Mouse (Mus musculus) urinary bladder, postnatal 14 days (tissue): Measurements from ENCODE around the gene Zfp526.

Experiments
- DNase-seq: peaks from one replicate; pipeline ENCODE4 v3.0.0; 2021; ENCODE audit warnings: low spot score

Zfp526 gene

DNA sequence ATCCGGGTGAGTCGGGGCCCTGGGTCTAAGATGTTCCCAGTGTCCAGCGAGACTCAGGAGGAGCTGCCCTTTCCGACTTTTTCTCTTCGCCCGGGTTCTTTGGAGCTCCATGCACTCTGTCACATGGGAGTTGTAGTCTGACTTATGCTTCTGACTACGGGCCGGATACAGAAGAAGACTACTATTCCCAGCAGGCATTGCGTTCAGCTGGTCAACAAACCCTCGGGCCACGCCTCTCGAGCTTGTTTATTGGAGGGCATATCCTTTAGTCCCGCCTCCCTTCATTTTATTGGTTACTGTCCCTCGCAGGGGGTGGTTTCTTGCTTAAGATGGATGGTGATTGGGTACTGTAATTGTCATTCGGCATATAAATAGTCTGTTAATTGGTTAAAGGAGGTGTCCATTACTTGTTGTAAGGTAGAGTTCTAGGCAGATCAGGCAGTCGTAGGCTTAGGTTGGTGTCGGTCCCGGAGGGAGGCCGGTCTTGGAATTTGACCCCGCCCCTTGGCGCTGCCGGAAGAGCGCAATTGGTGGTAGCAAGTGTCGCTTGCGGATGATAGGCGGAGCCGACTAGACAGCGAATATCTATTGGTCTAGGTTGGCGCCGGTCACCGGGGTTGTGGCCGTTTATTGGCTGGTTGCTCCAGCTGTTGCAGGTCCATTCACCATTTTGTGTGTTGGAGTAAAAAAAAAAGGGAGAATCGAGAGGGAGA is 46.7 kb downstream of the Zfp526 start:
- DNase-seq = peak; percentile 99

DNA sequence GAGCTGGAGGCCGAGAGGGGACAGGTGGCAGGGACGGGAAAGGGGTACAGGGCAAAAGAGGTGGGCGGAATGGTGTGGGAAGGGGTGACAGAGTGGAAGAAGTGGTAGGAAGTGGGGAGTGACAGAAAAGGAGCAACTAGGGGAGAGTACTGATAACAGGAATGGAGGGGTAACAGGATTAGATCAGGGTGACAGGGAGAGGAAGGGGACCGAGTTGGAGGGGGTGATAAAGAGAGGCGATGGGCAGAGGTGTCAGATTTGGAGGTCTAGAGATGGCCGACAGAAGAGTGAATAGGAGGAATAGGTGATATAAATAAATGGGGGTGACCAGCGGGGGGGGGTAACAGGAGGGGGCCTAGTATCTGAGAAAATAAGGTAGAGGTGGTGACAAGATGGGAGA is 47.4 kb downstream of the Zfp526 start:
- no peak for DNase-seq

DNA sequence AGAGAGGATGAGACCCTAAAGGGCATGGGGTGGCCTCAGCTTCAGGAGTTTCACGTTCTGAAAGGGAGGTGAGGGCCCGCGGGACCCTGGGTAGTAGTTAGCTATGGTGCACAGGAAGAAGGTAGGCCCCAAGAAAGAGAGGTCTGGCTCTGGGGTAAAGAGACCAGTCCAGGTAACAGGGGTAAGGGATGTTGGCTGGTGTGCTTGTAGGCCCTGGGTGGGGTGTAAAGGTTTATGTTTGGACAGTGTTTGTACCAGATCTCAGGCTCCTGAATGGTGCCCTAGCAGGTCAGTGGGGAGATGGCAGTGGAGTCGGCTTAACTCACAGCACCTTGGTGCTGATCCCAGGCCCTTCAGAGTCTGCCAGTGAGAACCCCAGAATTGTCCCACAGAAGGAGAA is 47.8 kb downstream of the Zfp526 start:
- DNase-seq = no peak

DNA sequence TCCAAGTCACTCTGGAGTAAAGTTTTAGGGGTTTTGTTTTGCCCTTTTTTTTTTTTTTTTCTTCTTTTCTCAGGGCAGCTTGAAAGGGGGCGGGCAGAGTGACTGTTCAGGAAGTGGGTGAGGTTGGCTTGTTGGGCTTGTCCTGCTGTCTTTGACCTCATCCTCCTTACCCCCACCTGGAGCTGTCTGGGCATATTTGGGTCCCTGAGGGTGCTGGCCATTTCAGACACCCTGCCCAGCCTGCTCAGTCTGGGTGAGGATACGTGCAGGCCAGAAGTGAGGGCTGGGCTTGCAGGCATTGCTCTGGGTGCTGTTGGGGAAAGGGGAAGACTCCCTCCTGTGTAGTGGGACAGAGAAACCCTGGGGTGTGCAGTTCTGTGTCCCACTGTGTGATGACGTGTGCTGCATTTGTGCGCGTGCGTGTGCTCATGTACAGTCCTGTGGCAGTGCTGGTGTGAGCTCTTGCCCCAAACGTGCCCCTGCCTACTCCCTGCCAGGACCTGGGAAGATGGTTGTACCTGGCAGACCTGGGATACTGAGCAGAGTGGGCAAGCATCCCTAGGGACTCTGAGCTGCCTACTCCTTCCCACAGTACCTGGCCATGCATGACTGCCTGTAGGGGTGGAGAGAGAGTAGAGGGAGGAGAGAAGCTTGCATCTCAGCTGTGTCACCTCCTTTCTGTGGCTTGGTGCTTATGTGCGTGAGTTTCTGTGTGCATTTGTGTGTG is 48.5 kb downstream of the Zfp526 start:
- DNase-seq = peak; percentile 37

DNA sequence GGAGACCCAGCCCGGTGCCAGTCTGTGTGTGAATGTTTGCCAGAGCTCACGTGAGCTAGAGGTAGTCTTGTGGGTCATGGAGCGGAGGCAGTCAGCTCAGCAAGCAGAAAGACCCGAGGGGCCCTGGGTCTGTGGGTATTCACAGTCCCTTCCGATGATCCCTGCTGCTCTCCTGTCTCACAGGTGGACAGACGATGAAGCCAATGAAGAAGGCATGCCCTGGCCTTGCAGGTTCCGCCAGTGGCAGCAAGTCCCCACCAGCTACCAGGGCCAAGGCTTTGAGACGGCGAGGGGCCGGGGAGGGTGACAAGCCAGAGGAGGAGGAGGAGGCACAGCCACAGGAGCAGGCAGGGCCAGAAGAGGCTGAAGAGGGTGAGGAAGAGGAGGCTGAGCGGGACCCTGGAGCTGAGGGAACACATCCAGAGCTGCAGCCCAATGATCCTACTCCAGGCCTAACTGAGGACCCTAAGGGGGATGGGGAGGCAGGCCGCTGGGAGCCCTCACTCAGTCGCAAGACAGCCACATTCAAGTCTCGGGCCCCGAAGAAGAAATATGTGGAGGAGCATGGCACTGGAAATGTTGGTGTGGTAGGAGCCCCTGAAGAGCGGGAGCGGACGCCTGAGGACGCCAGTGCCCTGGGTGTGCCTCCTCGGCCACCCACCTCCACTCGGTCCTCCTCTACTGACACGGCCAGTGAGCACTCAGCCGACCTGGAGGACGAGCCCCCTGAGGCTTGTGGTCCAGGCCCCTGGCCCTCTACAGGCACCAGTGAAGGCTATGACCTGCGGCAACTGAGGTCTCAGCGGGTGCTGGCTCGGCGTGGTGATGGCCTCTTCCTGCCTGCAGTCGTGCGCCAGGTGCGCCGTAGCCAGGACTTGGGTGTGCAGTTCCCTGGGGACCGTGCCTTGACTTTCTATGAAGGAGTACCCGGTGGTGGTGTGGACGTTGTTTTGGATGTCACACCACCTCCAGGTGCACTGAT is 49.7 kb downstream of the Zfp526 start:
- peak; percentile 3 for DNase-seq

DNA sequence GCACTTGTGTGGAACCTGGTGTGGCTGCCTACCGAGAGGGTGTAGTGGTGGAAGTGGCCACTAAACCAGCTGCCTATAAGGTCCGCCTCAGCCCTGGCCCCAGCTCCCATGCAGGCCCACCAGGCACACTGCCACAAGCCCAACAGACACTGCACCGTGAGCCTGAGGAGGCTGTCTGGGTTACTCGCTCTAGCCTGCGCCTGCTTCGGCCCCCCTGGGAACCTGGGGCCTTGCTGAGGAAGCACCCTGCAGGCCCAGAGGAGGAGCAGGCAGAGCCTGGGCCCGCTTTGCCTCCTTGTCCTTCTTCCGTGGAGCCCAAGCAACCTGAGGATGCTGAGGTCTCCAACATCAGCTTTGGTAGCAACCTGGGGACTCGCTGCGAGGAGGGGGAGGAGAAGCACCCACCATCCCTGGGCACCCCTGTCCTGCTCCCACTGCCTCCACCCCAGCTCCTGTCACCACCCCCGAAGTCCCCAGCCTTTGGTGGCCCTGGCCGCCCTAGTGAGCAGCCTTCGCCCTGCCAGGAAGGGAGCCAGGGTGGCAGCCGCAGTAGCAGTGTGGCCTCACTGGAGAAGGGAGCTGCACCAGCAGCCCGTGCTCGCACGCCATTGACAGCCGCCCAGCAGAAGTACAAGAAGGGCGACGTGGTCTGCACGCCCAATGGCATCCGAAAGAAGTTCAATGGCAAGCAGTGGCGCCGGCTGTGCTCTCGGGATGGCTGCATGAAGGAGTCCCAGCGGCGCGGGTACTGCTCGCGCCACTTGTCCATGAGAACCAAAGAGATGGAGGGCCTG is 50.6 kb downstream of the Zfp526 start:
- no peak for DNase-seq

DNA sequence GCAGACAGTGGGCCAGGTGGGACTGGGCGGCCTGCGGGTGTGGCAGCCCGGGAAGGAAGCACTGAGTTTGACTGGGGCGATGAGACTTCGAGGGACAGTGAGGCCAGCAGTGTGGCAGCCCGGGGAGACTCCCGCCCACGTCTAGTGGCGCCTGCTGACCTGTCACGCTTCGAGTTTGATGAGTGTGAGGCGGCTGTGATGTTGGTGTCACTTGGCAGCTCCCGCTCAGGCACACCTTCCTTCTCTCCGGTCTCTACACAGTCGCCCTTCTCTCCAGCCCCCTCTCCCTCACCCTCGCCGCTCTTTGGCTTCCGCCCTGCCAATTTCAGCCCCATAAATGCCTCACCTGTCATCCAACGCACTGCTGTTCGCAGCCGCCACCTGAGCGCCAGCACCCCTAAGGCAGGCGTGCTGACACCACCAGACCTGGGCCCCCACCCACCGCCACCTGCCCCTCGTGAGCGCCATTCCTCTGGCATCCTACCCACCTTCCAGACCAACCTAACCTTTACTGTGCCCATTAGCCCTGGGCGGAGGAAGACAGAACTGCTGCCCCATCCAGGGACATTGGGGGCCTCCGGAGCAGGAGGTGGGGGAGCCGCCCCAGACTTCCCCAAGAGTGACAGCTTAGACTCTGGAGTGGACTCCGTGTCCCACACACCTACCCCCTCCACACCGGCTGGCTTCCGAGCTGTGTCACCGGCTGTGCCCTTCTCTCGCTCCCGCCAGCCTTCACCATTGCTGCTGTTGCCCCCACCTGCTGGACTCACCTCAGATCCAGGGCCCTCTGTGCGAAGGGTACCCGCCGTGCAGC is 51.4 kb downstream of the Zfp526 start:
- no peak for DNase-seq

DNA sequence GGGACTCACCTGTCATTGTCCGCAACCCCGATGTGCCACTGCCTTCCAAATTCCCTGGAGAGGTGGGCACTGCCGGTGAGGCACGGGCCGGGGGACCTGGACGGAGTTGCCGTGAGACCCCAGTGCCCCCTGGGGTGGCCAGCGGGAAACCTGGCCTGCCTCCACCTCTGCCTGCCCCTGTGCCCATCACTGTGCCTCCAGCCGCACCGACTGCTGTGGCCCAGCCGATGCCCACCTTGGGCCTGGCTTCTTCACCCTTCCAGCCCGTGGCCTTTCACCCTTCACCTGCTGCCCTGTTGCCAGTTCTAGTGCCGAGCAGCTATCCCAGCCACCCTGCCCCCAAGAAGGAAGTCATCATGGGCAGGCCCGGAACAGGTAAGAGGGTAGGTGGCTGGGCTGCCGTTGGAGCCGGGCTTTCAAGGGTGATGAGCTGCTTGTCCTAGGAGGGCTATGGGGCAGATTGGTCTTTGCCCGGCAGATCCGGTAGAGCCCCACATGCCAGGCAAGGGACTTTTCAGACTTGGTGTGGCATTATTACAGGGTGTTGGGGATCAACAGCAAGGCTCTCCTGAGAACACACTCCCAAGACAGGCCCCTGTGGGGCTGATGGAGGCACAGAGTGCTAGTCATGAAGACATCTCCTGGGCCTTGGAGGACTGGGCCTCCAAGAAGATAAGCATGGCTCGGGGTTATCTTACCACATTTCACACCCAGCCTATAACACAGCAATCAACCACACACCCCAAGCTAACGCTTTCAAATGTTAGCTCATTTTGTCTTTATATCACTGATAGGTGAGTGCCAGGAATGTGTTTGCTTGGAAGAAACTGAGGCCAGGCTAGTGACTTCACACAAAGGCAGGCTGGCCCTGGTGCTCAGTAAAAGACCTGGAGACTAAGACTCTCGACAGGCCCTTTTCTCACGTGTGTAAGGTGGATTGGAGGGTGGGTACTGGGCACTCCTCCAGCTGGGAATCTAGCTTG is 52.3 kb downstream of the Zfp526 start:
- peak; percentile 6 for DNase-seq

DNA sequence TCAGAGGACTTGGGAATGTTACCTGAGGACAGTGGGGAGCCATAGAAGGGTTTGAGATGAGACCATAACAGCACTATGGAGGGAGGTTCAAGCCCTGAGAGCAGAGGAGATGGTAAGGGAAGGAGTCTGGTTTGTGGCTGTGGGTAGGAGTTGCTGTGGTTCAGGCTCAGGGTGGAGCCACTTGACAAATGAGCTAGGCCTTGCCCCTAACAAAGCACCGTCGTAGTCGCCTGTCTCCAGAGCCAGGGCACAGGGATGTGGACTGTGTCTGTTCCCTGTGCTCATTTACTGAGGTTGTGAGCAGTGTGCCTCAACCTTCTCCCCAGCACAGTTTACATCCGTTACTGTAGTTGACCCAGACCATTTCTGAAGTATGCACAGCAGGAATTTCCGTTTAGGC is 53.3 kb downstream of the Zfp526 start:
- peak; percentile 15 for DNase-seq

DNA sequence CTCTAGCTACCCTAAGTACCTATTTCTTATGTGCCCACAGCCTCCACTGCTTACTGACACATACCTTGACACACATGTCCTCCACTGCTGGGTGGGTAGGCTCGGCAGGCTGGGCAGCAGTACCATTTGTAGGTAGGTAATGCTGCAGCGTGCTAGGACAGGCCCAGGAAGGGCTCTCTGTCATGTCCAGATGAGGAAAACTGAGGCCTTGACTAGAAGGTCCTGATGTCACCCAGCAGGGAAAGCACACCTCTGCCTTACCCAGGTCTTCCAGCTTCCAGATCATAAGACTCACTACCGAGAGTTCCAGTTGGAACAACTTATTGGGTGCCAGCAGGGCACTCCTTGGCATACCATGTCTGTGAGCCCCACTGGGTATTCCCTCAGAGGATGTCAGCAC is 53.8 kb downstream of the Zfp526 start:
- peak; percentile 25 for DNase-seq

DNA sequence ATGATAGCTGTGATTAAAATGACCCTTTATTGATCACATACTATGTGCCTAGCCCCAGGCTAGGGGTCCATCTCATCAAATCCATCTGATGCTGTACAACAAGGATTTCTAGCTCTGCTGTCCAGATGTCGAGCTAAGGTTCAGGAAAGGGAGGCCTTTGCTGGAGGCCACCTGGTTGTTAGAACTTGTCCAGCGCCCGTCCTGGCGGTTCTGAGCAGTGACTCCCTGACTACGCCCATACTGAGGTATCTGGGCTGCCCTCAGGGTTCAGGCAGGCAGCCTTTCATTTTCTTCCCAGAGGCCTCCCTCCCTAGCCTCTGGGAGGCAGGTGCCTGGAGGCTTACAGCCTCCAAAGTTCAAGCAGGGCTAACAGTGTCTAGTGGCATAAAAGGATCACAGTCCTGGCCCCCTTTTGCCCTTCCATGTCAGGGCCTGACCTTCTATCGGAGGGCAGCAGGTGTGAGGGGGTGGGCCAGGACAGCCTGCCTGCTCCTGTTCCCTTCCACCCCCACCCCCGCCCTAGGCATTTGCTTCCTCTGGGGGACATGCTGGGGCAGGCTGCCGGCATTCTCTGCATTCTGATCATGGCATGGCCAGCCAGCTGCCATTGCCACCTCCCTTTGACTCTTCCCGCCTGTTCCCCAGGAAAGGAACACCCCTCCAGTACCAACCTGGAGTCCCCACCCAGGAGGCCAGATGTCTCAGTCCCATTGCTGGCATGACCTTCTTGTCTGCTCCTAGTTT is 54.5 kb downstream of the Zfp526 start:
- DNase-seq = peak; percentile 75
